Mouse (Mus musculus) frontal cortex, postnatal 25 days (tissue): ENCODE measurements at regions not wholly inside any gene's neighbourhood (a gene's known extent, or its start where the extent isn't known, plus 50 kb on each side); places are given as distances from the start of the nearest gene placed in this dataset.
"Not testable (repeated sequence)": the region's sequence is repeated elsewhere in the genome, so short reads cannot be mapped to it uniquely, and the experiment has no call there.

Experiments used
- DNase-seq, 2 experiments: peaks; one replicate each; pipeline ENCODE4 v3.0.0; 2022; ENCODE audit warnings: low spot score in 2 of 2

DNA sequence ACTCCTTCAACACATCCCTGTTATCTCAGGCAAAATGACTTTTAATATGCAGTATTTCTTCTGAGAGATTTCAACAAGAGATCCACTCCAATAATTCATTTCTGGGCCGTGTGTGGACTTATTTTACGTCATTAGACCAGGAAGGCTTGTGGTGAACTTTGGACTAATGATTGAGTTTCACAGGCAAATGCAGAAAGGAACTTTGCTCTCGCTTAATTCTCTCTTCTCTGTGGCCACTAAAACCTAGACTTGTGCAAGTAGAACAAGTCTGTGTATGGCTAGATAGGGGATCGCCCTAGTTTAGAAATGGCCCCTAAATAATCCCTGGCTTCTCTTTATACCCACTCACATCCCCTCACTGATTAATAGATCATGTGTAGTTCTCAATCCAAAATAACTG lies 50.6 kb upstream of the Ppp1r12a start:
- DNase-seq, result no peak

DNA sequence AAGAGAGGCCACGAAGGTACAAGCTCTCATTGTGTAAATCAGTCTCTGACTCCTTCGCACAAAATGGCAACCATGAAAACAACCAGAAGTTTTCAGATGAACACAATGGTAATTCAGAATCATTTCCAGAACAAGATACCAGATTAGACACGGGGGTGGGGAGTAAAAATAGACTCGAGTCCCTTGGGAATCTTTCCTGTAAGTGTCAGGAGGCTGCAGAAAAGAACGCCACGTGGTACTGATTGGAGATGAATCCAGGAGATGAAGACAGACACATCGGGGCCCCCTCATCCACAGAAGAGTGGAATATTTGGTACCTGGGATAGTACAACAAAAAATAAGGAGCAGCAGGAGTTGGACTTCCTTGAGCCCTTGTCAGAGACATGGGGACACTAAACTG lies 51.1 kb upstream of the Ppp1r12a start:
- no peak for DNase-seq

DNA sequence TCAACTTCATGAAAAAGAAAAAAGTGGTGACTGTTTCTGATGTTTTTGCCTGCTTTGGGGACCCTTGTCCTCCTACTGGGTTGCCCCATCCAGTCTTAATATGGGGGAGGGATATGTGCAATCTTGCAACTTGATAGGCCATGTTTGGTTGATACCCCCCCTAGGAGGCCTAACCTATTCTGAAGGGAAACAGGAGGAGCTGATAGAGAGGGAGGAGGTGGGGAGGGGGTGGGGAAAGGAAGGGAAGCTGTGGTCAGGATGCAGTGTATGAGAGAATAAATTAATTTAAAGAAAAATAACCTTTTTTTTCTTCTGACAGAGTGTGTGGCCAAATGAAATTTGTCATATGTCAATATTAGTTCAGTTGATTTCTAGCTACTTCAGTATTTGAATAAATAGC lies 51.8 kb upstream of the Ppp1r12a start:
- DNase-seq, result no peak

- not testable (repeated sequence) for DNase-seq
Measured at GRCm38 (mm10) chr10:108108500-108108899, 53.5 kb upstream of the Ppp1r12a start.

DNA sequence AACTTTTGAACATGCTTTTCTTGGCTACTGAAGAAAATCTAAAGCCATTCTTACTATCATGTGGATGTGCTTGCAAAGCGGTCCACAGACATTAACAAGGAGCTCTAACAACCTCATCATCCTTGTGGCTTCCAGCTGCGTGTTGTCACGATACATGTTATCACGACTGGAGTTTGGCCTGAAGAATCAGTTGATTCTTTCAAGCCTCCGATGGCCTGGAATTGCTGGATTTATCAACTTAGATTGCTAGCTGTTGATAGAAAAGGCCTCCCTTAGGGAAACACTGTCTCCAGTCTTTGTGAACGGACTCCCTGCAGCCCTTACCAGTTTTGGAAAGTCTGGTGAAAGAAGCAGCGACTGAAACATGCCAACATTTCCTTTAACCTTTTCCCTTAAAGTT lies 60.5 kb upstream of the Ppp1r12a start:
- no peak for DNase-seq

DNA sequence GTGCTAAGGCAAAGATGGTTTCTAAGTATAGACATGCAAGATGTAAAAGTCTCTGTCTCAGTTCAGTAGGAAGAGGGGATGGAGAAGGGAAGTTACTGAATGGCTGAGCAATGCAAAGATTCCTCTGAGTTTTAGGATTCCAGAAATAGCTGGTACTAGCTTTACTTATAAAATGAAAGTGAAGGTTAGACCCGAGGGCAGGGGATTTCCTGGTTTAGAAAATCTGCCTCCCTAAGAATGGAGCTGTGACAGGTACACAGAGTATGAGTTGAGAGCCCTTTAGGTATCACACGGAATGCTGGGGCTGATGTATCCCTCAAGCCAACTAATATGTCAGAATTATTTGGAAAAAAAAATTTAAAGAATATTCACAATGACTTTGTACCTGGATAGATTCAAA lies 69.0 kb upstream of the Ppp1r12a start:
- no peak for DNase-seq

DNA sequence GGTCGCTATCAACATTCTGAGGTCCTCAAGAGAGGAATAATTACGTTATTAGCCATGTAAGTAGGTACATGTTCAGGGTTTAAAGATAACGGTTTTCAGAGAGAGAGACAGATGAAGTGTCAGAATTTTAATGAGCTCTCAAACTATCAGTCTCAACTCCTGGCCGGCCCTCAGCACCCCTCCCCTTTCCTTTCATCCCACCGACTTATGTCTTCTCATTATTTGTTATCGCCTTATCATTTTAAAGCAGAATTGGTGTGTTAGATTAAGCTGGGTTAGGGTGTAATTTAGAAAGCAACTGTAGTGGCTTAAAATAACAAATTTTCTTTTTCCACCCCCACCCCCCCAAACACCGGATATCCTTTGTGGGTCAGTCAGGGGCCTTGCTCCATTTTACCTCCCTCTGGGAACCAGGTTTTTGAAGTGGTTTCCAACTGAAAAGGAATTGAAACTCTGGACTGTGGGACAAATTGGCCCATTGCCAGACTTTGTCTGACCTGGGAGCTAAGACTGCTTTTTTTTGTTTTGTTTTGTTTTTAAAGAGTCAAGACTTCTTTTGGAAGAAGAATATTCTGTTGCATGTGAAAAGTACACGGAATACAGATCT lies 72.5 kb upstream of the Ppp1r12a start:
- no peak for DNase-seq

- no peak for DNase-seq
Measured at GRCm38 (mm10) chr10:108088883-108089282, 73.1 kb upstream of the Ppp1r12a start.

DNA sequence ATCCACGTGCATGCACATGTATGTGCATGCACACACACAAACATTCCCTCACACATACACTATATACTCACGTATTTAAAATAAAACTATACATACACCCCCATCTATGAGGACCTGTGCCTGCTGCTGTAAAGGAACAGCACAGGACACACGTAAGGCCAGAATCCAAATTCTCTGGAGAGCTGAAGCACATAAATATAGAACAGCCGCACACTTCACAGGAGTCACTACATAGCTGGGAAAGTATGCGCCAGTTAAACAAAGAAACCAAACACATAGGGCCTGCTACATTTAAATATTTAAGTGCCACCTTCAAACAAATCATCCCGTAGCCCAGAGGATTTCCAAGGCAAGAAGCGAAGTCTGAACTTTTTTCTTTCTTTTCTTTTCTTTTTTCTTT lies 73.8 kb upstream of the Ppp1r12a start:
- DNase-seq, result no peak

- DNase-seq, result no peak
Measured at GRCm38 (mm10) chr10:108083220-108083619, 78.8 kb upstream of the Ppp1r12a start.

- no peak for DNase-seq
Measured at GRCm38 (mm10) chr10:108075144-108075543, 86.8 kb upstream of the Ppp1r12a start.

DNA sequence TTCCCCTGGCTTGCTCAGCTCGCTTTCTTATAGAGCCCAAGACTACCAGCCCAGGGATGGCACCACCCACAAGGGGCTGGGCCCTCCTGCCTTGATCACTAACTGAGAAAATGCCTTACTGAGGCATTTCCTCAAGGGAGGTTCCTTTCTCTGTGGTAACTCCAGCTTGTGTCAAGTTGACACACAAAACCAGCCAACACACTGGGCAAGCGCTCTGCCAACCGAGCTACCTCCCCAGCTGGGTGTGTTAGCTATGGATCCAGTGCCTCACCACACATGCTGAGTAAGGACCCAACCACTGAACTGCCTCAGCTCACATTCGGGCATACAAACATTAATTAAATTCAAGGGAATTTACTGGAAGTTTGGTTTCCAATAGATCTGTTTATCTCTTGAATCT lies 88.2 kb upstream of the Ppp1r12a start:
- no peak for DNase-seq

DNA sequence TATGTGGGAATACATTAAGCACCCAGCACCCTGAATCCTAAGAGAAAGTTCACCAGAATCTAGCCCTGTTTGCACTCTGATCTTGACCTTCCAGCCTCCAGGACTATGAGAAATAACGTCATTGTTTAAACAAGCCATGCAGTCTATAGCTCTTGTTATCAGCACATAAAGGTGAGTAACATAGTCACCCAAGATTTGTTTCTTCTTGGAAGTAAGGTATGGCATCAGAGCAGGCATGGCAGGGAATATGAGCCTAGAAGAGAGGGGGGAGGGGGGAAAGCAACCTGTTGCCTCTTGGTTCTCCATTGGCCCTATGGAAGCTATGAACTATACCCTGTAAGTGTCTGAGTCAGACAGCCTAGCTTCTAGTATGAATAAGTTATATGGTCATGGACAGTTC lies 89.8 kb upstream of the Ppp1r12a start:
- no peak for DNase-seq

- no peak for DNase-seq
Measured at GRCm38 (mm10) chr10:108071424-108071823, 90.6 kb upstream of the Ppp1r12a start.

- no peak for DNase-seq
Measured at GRCm38 (mm10) chr10:108067723-108068122, 94.3 kb upstream of the Ppp1r12a start.

DNA sequence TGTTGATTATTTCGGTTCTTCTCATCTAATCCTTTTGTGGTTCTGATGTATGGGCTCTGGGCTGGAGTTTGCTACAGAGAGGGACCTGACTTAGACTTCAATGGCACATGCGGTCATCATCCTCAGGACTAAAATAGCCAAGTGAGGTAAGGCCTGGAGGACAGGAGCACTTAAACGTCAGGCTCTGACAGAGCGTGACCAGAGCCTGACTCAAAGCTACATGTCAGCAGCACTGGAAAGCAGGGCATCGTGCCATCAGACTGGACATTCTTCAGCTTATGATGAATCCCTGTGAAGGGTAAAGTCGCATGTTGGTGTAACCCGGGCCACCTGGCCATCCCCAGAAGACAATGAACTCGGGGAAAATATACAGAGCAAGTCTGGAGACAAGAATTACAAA lies 95.8 kb upstream of the Ppp1r12a start:
- DNase-seq, result no peak

DNA sequence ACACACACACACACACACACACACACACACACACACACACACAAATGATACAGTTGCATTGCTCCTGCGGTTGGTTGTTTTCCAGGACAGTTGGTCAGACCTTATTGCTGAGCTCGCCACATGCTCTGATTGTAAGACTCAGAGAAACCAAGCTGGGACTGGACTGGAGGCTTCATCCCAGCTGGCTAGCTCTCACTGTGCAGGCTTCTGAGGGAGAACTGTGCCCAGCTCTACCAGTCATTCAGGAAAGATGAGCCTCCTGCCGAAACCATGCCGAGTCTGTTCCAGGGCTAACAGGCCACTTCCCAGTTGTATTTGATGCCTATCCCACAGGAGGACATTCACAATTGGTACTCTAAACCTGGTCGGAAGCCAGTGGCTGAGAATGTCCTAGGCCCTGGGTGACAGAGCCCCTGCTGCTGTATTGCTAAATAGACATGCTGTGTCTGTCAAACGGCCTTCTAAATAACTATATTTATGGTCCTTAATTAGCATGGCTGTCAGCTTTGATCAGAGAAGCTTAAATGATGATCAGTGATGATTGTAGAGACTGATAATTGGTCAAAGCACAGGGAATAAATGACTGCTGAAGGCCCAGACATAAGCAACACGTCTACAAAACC lies 100.1 kb upstream of the Ppp1r12a start:
- DNase-seq, result no peak

DNA sequence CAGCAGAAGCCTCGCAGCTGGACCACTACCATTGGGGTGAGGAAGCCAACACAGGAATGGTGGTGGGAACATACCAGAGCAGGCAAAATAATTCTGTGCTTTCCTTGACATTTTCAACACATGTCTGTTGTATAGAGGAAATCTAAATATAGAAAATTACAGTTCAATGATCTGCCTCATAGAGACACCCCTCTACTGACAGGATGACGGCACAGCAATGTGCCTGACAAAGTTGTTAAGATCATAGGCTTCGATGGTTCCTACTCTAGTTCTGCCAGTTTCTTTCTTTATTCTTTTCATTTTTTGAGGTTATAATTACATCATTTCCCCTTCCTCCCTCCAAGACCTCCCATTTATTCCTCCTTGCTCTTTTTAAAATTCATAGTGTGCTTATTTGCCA lies 101.4 kb upstream of the Ppp1r12a start:
- DNase-seq, result no peak

DNA sequence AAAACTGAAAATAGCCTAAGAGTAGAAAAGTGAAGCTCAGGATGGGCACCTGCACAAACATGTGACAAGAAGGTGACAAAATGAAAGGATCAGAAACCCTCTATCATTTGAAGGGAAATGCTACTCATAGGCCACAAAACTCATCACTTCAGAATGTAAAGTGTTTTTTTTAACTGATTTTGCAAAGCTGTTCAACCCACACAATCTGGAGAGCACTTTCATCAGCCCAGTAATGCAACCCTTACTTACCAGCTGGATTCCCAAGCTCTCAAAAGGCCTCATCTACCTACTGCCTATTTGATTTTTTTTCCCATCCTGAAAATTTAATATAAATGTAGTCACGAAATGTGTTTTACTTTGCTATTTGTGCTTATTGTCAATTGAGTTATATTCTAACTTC lies 110.4 kb upstream of the Ppp1r12a start:
- no peak for DNase-seq

DNA sequence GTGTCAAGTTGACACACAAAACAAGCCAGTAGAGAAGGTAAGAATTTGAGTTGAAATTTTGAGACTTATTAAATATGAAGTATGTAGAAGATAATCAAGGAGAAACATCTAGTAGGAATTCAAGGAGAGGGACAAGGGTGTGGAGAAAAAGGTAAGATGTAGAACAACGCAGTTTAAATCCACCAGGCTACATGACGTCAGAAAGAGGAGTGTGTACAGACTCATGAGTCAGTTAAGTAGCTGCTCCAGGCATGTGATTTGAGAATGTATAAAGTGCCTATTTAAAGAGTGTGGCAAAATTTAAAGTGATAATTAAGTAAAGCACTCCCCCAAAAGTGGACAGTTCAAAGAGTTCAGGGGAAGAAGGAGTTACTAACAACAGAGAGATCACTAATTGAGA lies 113.6 kb upstream of the Ppp1r12a start:
- no peak for DNase-seq

DNA sequence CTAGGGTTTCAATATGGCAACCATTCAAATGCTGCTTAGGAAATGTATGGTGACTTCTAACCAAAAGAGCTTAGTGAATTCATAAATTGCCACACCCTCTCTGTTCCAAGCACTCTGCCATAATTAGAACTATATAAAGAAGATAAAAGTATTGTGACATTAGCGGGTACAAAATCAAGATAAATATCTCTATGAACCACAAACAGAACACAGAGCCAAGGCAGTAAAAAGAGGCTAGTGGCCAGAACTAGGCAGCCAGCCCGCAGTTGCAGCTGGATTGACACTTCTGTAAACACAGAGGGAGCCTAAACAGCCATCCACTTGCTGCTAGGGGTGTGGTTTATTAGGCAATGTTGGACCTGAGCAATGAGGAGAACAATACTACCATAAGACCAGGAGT lies 118.5 kb upstream of the Ppp1r12a start:
- DNase-seq, result no peak

DNA sequence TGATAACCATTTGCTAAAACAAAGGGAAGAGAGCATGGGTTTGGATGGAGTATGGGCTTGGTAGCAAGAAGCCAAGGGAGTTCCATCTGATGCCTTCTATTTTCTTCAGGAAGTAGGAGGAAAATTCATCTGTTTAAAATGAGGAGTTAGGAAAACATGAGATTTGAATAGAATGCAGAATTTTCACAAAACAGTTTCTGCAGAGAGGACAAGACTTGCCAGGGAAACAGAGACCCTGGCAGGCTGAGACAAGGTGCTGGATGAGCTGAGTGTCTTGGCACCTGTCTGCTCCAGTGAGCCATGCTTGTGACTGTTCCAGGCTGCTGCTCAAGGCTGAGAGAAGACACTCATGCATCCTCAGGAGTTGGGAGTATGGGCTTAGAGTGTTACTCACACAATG lies 122.0 kb upstream of the Ppp1r12a start:
- no peak for DNase-seq

DNA sequence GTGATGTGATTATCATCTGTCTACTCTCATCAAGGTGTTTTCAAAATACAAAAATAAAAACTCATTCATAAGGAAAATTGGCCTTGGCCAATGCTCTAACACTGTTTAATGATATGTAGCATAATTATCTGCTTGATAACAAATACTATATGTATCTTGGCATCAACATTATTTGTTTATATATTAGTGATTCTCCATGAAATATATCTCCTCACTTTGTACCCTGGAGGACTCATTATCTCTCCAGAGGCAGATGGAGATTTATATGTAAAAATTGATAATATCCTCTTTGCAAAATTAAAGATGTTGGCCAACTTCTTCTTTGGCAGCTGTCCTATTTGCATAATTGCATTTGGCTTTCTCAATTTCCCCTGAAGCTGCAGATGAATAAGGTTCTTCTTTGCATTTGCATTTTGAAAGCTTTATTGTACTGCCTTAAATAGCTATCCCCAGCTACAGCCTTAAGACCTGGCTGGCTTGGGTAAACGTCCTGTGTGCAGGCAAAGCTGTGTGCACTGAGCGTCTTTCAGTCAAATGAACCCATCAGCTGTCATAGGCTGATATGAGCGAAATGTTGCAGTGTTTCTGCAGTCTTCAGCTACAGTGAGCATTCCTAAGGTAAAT lies 124.7 kb upstream of the Otogl start:
- DNase-seq, result no peak

DNA sequence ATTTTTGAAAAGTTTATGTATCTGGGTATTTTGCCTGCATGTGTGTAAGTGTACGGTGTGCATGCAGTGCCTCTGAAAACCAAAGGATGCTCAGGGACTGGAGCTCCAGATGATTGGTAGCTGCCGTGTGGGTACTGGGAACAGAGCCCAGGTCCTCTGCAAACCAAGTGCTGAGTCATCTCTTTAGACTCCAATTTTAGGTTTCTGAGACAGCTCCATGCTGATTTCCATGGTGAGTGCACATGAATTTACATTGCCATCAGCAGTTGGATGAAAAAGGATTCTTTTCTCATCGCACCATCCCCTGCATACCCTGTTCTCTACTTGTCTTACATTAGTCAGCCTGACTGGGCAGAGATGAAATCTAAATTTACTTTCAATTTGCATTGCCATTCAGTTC lies 122.1 kb upstream of the Otogl start:
- DNase-seq, result peak in 1 of 2 experiments; percentile 29
